Mouse (Mus musculus): ENCODE data around the gene St6gal1.

St6gal1 gene

DNA sequence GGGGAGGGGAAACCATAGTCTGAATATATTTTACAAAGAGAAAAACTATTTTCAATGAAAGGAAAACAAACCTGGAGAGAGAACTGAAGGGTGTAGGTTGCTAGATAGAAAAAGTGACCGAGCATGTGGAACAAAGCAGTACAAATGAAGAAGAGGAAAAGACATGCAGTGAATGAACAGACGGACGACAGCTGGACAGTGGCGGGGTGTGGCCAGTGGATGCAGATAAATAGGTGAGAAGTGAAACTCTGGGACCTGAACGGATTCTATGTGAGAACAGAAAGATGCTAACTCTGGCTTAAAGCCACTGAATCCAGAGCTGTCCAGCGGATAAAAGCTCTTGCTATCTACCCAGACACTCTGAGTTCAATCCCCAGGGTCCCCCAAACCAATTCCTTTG is 25.2 kb downstream of the St6gal1 start:
- H3K4me3 ChIP-seq (replicated peaks; ENCODE audit: low read length): no peak overlapping the region
- H3K36me3 ChIP-seq (ENCODE audit: insufficient read depth, low read length): no peaks in the 10 kb centered on the region
- peaks cover 10% of the 10 kb centered on the region; the same call in 1 of the 2 replicates for H3K4me1 ChIP-seq (replicated peaks; ENCODE audit: low read depth, low read length)
- no peaks in the 10 kb centered on the region for H3K9me3 ChIP-seq (ENCODE audit: low read length)
- no peak for TF ChIP-seq CTCF (conservative IDR thresholded peaks at IDR 0.05; ENCODE audit: low read length)
- TF ChIP-seq NANOG (IDR thresholded peaks at IDR 0.05; ENCODE audit: borderline replicate concordance, low read length): no peak
- TF ChIP-seq POU5F1 (IDR thresholded peaks at IDR 0.05; ENCODE audit: borderline replicate concordance, low read length): no peak
- 0 out of 2 replicates have a peak, but pooled peaks cover under 1% of the 10 kb centered on the region for H3K27me3 ChIP-seq (ENCODE audit: insufficient read depth, low read length)

DNA sequence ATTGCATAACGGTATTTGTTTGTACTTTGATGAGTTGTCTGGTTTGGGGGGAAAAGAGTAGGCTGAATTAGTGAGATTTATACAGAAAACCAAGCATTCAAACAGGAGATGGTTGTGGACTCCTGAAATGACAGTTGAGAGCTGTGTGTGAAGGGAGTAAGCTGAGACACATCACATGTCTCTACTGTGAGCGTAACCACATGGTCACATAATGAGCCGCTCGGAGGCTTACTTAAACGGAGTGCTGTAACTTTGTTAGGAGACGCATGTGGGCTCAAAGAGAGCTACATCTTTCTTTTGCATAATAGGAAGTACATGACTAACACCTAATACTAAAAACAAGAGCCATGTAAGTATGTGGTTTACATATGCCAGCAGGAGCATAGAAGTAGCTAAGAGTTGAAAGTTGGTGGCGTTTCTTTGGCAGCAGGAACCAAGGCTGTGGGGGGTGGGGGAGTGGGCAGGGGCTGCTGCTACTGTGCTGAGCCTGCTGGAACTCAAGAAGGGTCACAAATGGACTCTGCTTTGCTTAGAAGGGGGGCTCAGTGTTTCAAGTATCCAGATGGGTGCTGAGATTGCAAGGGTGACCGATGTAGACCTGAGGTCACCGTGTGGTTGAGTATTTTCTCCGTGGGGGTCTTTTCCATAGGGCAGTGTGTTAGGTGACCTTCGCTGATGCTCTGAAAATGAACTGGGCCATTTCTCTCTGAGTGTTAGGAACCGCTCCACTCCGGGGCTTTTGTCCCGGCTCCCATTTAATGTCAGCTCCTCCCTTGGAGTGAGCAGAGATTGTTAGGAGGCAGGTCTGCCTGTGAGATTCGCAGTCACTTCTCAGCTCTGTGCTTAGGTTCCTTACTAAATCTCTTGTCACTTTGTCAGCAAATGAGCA is 26.3 kb downstream of the St6gal1 start:
- Histone ChIP-seq H3K9me3 (ENCODE audit: low read length) (no peaks in the 10 kb centered on the region), H3K4me1 (replicated peaks; ENCODE audit: low read depth, low read length) (peaks cover 10% of the 10 kb centered on the region; the same call in 1 of the 2 replicates), H3K4me3 (replicated peaks; ENCODE audit: low read length) (no peak overlapping the region), H3K27me3 (ENCODE audit: insufficient read depth, low read length) (0 out of 2 replicates have a peak, but pooled peaks cover 2% of the 10 kb centered on the region), H3K36me3 (ENCODE audit: insufficient read depth, low read length) (no peaks in the 10 kb centered on the region)
- TF ChIP-seq POU5F1 (IDR thresholded peaks at IDR 0.05; ENCODE audit: borderline replicate concordance, low read length) (no peak), NANOG (IDR thresholded peaks at IDR 0.05; ENCODE audit: borderline replicate concordance, low read length) (no peak), CTCF (conservative IDR thresholded peaks at IDR 0.05; ENCODE audit: low read length) (no peak)

DNA sequence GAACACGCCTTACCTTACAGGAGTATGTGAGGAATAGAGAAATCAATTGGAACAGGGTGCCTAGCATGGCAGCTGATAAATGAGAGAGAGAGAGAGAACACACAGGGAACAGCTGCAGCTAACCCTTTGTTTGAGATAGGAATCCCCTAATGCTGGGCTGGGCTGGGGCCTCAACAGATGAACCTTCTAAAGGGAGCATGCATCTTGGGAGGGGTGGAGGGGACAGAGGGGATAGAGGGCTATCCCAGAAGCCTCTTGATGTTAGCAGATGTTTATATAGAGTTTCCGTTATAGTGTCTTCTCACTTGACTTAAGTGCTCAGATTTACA is 26.9 kb downstream of the St6gal1 start:
- no peaks in the 10 kb centered on the region for H3K9me3 ChIP-seq (ENCODE audit: low read length)
- 0 out of 2 replicates have a peak, but pooled peaks cover 2% of the 10 kb centered on the region for H3K27me3 ChIP-seq (ENCODE audit: insufficient read depth, low read length)
- H3K4me1 ChIP-seq (replicated peaks; ENCODE audit: low read depth, low read length): peaks cover 13% of the 10 kb centered on the region
- H3K36me3 ChIP-seq (ENCODE audit: insufficient read depth, low read length): no peaks in the 10 kb centered on the region
- no peak overlapping the region for H3K4me3 ChIP-seq (replicated peaks; ENCODE audit: low read length)
- TF ChIP-seq CTCF (conservative IDR thresholded peaks at IDR 0.05; ENCODE audit: low read length) (no peak), POU5F1 (IDR thresholded peaks at IDR 0.05; ENCODE audit: borderline replicate concordance, low read length) (no peak), NANOG (IDR thresholded peaks at IDR 0.05; ENCODE audit: borderline replicate concordance, low read length) (no peak)

DNA sequence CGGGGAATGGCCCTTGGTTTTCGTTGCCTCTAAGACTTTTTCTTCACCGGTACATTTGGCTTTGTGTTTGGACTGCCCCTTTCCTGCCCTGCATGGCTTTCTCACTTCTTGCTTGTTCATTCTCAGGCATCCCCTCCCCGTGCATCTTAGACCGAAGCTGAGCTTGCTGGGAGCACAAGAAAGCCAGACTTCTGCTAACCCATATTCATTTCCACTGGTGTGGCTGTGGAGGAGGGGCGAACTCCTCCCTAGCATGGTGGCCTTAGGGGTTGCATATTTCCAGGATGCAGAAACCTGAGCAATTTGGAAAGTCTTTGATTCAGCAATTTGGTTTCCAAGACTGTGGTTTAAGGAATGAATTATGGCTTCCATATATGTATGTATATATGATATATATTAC is 29.1 kb downstream of the St6gal1 start:
- TF ChIP-seq NANOG (IDR thresholded peaks at IDR 0.05; ENCODE audit: borderline replicate concordance, low read length) (no peak), POU5F1 (IDR thresholded peaks at IDR 0.05; ENCODE audit: borderline replicate concordance, low read length) (no peak), CTCF (conservative IDR thresholded peaks at IDR 0.05; ENCODE audit: low read length) (no peak)
- Histone ChIP-seq H3K4me3 (replicated peaks; ENCODE audit: low read length) (no peak overlapping the region), H3K4me1 (replicated peaks; ENCODE audit: low read depth, low read length) (peaks cover 35% of the 10 kb centered on the region), H3K36me3 (ENCODE audit: insufficient read depth, low read length) (no peaks in the 10 kb centered on the region), H3K9me3 (ENCODE audit: low read length) (no peaks in the 10 kb centered on the region), H3K27me3 (ENCODE audit: insufficient read depth, low read length) (0 out of 2 replicates have a peak, but pooled peaks cover 2% of the 10 kb centered on the region)

DNA sequence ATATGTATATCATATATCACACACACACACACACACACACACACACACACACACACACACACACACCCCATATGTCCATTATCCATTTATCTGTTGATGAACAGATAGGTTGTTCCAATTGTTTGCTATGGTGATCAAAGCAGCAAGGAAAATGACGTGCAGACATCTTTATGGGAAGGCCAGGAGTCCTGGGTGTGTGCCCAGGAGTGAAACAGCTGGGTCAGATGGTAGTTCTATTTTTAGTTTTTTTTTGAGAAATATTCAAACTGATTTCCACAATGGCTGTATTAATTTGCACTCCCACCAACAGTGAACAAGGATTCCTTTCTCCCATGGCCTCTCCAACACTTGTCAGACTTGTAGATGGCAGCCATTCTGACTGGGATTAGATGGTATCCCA is 29.5 kb downstream of the St6gal1 start:
- Histone ChIP-seq H3K36me3 (ENCODE audit: insufficient read depth, low read length) (no peaks in the 10 kb centered on the region), H3K4me3 (replicated peaks; ENCODE audit: low read length) (no peak overlapping the region), H3K27me3 (ENCODE audit: insufficient read depth, low read length) (0 out of 2 replicates have a peak, but pooled peaks cover 3% of the 10 kb centered on the region), H3K9me3 (ENCODE audit: low read length) (no peaks in the 10 kb centered on the region), H3K4me1 (replicated peaks; ENCODE audit: low read depth, low read length) (peaks cover 39% of the 10 kb centered on the region)
- TF ChIP-seq POU5F1 (IDR thresholded peaks at IDR 0.05; ENCODE audit: borderline replicate concordance, low read length) (no peak), NANOG (IDR thresholded peaks at IDR 0.05; ENCODE audit: borderline replicate concordance, low read length) (no peak), CTCF (conservative IDR thresholded peaks at IDR 0.05; ENCODE audit: low read length) (no peak)

DNA sequence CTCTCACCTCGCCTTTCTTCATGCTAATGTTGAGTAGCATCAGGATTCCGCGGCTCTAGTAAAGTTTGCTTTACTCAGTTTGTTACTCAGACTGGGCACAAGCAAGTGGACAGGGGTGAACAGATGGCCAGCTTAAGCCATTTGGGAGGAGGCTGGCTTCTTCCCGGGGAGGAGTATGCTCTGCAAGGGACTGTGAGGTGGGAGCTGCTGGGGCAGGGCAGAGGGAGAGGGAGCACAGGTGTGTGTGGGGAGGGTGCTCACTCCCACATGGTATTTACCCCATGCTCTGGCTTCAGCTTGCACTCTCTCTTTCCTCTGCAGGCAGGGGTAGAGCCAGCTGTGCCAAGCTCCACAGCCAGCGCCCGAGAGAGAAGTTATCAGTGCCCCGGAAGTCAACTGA is 32.1 kb downstream of the St6gal1 start:
- Histone ChIP-seq H3K9me3 (ENCODE audit: low read length) (no peaks in the 10 kb centered on the region), H3K36me3 (ENCODE audit: insufficient read depth, low read length) (no peaks in the 10 kb centered on the region), H3K4me3 (replicated peaks; ENCODE audit: low read length) (no peak overlapping the region), H3K27me3 (ENCODE audit: insufficient read depth, low read length) (0 out of 2 replicates have a peak, but pooled peaks cover 9% of the 10 kb centered on the region), H3K4me1 (replicated peaks; ENCODE audit: low read depth, low read length) (peaks cover 48% of the 10 kb centered on the region)
- TF ChIP-seq NANOG (IDR thresholded peaks at IDR 0.05; ENCODE audit: borderline replicate concordance, low read length) (no peak), CTCF (conservative IDR thresholded peaks at IDR 0.05; ENCODE audit: low read length) (no peak), POU5F1 (IDR thresholded peaks at IDR 0.05; ENCODE audit: borderline replicate concordance, low read length) (no peak)

DNA sequence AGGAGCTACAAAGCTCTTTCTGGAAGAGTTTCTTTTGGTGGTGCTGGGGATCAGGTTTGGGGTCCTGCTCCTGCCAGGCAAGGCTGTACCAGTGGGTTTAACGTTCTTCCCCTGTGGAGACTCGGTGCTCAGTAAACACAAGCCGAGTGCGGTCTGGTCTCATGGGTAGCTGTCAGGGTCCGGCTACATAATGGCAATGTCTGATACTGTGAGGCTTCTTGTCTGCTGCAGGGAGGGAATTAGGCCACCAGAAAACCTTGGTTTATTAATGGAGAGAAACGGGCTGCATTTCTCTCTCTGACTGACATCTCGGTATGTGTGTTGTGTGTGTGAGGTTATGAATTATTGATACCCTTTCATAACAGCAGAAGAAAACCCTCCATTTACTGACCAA is 33.9 kb downstream of the St6gal1 start:
- Histone ChIP-seq H3K27me3 (ENCODE audit: insufficient read depth, low read length) (0 out of 2 replicates have a peak, but pooled peaks cover 9% of the 10 kb centered on the region), H3K4me3 (replicated peaks; ENCODE audit: low read length) (no peak overlapping the region), H3K9me3 (ENCODE audit: low read length) (no peaks in the 10 kb centered on the region), H3K36me3 (ENCODE audit: insufficient read depth, low read length) (no peaks in the 10 kb centered on the region), H3K4me1 (replicated peaks; ENCODE audit: low read depth, low read length) (peaks cover 63% of the 10 kb centered on the region)
- TF ChIP-seq POU5F1 (IDR thresholded peaks at IDR 0.05; ENCODE audit: borderline replicate concordance, low read length): no peak
- no peak for TF ChIP-seq NANOG (IDR thresholded peaks at IDR 0.05; ENCODE audit: borderline replicate concordance, low read length)
- no peak for TF ChIP-seq CTCF (conservative IDR thresholded peaks at IDR 0.05; ENCODE audit: low read length)

DNA sequence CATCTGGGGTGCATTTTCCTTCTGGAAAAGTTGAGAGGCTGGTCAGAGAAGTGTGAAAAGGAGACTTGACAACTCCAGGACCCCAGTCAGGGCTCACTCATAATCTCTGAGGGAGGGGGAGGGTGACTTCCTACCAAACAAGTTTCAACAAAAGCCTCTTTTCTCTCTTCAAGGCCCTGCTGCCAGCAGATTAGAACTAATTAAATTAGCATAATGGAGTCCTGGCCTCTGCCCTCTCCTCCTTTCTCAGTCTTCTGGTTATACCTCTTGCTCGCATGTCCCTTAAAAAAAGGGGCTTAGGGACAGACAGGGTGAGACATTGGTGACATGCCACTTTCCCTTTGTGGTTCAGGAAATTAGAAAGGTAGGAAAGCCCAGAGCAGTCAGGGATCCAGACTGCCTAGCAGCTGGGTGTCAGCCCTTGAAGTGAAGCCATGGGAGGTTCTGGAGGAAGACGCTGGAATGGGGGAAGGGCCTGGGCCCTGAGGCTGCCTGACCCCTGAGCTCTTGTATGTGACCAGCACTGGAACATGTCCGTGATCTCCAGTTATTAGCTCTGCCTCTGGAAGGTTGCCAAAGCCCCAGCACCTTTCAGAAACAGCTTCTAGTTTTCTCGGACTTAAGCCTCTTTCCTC is 34.4 kb downstream of the St6gal1 start:
- H3K9me3 ChIP-seq (ENCODE audit: low read length): no peaks in the 10 kb centered on the region
- peaks cover 65% of the 10 kb centered on the region for H3K4me1 ChIP-seq (replicated peaks; ENCODE audit: low read depth, low read length)
- TF ChIP-seq POU5F1 (IDR thresholded peaks at IDR 0.05; ENCODE audit: borderline replicate concordance, low read length) (no peak), NANOG (IDR thresholded peaks at IDR 0.05; ENCODE audit: borderline replicate concordance, low read length) (no peak), CTCF (conservative IDR thresholded peaks at IDR 0.05; ENCODE audit: low read length) (no peak)
- no peaks in the 10 kb centered on the region for H3K36me3 ChIP-seq (ENCODE audit: insufficient read depth, low read length)
- 0 out of 2 replicates have a peak, but pooled peaks cover 9% of the 10 kb centered on the region for H3K27me3 ChIP-seq (ENCODE audit: insufficient read depth, low read length)
- no peak overlapping the region for H3K4me3 ChIP-seq (replicated peaks; ENCODE audit: low read length)
